Mouse (Mus musculus) retina, adult 2 months (tissue): Measurements from ENCODE around the gene Vmp1.

Experiments
- DNase-seq: peaks from one replicate; pipeline ENCODE4 v3.0.0-alpha.2; 2012; ENCODE audit warnings: low read depth, low spot score

Gene Vmp1

GRCm38 (mm10) chr11:86672772-86673171 is 10.9 kb downstream of the Vmp1 start:
- no peak for DNase-seq

- no peak for DNase-seq
These were observed 12.5 kb downstream of the Vmp1 start for GRCm38 (mm10) chr11:86671041-86671675.

- no peak for DNase-seq
These were observed 15.5 kb downstream of the Vmp1 start for GRCm38 (mm10) chr11:86668169-86668568.

GRCm38 (mm10) chr11:86667553-86667952 is 16.1 kb downstream of the Vmp1 start:
- DNase-seq = no peak

GRCm38 (mm10) chr11:86664406-86664805 is 19.2 kb downstream of the Vmp1 start:
- no peak for DNase-seq

GRCm38 (mm10) chr11:86663977-86664376 is 19.7 kb downstream of the Vmp1 start:
- DNase-seq = no peak

GRCm38 (mm10) chr11:86662986-86663895 is 20.4 kb downstream of the Vmp1 start:
- DNase-seq = no peak

GRCm38 (mm10) chr11:86657863-86658262 is 25.8 kb downstream of the Vmp1 start:
- no peak for DNase-seq

- no peak for DNase-seq
These were observed 26.6 kb downstream of the Vmp1 start for GRCm38 (mm10) chr11:86656849-86657567.

GRCm38 (mm10) chr11:86655671-86656070 is 28.0 kb downstream of the Vmp1 start:
- DNase-seq = no peak

GRCm38 (mm10) chr11:86654096-86654495 is 29.5 kb downstream of the Vmp1 start:
- DNase-seq = no peak

- DNase-seq = peak; percentile 42
These were observed 30.2 kb downstream of the Vmp1 start for GRCm38 (mm10) chr11:86653446-86653845.

- no peak for DNase-seq
These were observed 31.1 kb downstream of the Vmp1 start for GRCm38 (mm10) chr11:86652578-86652979.

- no peak for DNase-seq
These were observed 33.0 kb downstream of the Vmp1 start for GRCm38 (mm10) chr11:86650676-86651075.

GRCm38 (mm10) chr11:86649542-86649941 is 34.1 kb downstream of the Vmp1 start:
- no peak for DNase-seq

GRCm38 (mm10) chr11:86647706-86648447 is 35.8 kb downstream of the Vmp1 start:
- DNase-seq = no peak

GRCm38 (mm10) chr11:86646885-86647459 is 36.7 kb downstream of the Vmp1 start:
- DNase-seq = no peak

- no peak for DNase-seq
These were observed 37.4 kb downstream of the Vmp1 start for GRCm38 (mm10) chr11:86646136-86646834.

- no peak for DNase-seq
These were observed 39.1 kb downstream of the Vmp1 start for GRCm38 (mm10) chr11:86644553-86644952.

- no peak for DNase-seq
These were observed 41.9 kb downstream of the Vmp1 start for GRCm38 (mm10) chr11:86641714-86642113.

- DNase-seq = no peak
These were observed 45.9 kb downstream of the Vmp1 start for GRCm38 (mm10) chr11:86637697-86638096.
